Mouse (Mus musculus) midbrain, embryonic 10.5 days (tissue): ENCODE data around the gene Ifnar2. TPM values are rescaled to one million over a fixed set of nuclear protein-coding genes. Genes with fewer than 3 reads are reported as not detected.

Source experiments
- DNase-seq: peaks from one replicate; pipeline ENCODE4 v3.0.0-alpha.2; 2017; ENCODE audit warnings: low spot score
- H3K27ac ChIP-seq: fragments of 300-500 bp; sonication (generic); replicated peaks from 2 replicates; pipeline ENCODE4 v1.5.1; 2016; ENCODE audit warnings: mild to moderate bottlenecking
- H3K27me3 ChIP-seq: fragments of 300-500 bp; sonication (generic); 2 replicates; pipeline ENCODE4 v1.6.1; 2016; ENCODE audit warnings: low read depth, mild to moderate bottlenecking; ENCODE audit not compliant: poor library complexity, severe bottlenecking
- H3K36me3 ChIP-seq: fragments of 300-500 bp; sonication (generic); 2 replicates; pipeline ENCODE4 v1.6.1; 2016; ENCODE audit warnings: mild to moderate bottlenecking, moderate library complexity
- H3K4me1 ChIP-seq: fragments of 300-500 bp; sonication (generic); 2 replicates; pipeline ENCODE4 v1.6.1; 2016
- H3K4me3 ChIP-seq: fragments of 300-500 bp; sonication (generic); 2 replicates; pipeline ENCODE4 v1.5.1; 2016; ENCODE audit warnings: mild to moderate bottlenecking, moderate library complexity
- H3K9me3 ChIP-seq: fragments of 300-500 bp; sonication (generic); replicated peaks from 2 replicates; pipeline ENCODE4 v1.6.1; 2016; ENCODE audit warnings: mild to moderate bottlenecking
- WGBS: fragments of 180-500 bp; shearing (Covaris S2); methylation state at CpG from one replicate; pipeline ENCODE4 v1.1.7; 2016; 5-methylcytosine and 5-hydroxymethylcytosine counted together
- polyA plus RNA-seq: library from polyadenylated mRNA; unstranded; fragments of >200 nt; fragmentation: Nextera tagmentation; extraction: Ambion mirVana; gene quantifications from 2 replicates; pipeline ENCODE4 v1.2.1, GENCODE M21; 2016

Ifnar2 gene
- polyA plus RNA-seq, 1 experiment from 2014 or later: 27.9 TPM

DNA sequence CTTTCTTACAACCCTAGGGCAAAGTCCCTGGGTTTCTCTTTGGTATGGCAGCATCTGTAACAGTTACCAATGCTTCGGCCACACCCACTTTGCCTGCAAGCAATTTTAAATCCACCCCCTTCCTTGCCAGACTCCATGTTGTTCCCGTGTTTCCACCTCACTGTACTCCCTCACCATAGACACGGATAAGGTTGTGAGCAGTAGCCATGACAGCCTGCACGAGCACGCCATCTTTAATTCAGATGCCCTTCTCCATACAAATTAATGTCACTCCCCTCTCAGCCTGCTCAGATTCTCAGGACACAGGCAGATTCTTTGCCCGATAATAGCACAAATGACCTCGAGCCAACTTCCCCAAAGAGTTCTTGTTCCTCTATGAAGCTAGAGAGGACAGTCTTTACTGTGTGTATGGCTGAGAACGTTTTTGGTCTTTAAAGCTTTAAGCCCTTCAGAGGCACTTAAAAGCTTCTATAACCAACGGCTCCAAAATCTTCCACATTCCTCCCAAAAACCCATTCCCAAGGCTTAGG lies 9.7 kb downstream of the Ifnar2 start:
- Histone ChIP-seq H3K27ac (no peak overlapping the region), H3K27me3 (no peaks in the 10 kb centered on the region), H3K9me3 (no peaks in the 10 kb centered on the region), H3K4me3 (no peak overlapping the region), H3K36me3 (peaks cover 23% of the 10 kb centered on the region), H3K4me1 (peaks cover 12% of the 10 kb centered on the region)
- DNase-seq: no peak
- 91% methylated on average over 9 of the region's 9 CpGs for WGBS

DNA sequence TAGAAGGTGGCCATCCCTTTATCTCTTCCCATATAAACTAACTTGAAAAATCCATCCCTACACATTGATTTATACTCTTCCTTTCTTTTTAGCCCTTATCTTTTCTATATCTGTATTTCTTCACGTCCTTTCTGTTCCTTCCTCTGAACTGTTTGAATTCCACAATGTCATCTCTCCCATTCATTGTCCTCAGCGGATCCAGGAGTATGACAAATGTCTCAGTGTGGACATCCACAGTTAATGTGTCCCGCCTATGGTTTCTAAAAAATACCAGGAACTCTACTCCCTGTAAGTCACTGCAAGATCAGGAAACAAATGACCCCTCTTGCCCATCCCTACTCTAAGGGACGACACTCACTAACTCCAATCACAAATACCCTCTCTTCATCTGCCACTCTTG lies 11.6 kb downstream of the Ifnar2 start:
- Histone ChIP-seq H3K9me3 (no peaks in the 10 kb centered on the region), H3K36me3 (peaks cover 40% of the 10 kb centered on the region), H3K4me1 (peaks cover 4% of the 10 kb centered on the region), H3K27ac (no peak overlapping the region), H3K4me3 (no peak overlapping the region), H3K27me3 (no peaks in the 10 kb centered on the region)
- DNase-seq: no peak
- 92% methylated on average over 4 of the region's 4 CpGs for WGBS

GRCm38 (mm10) chr16:91385621-91386020 lies 13.0 kb downstream of the Ifnar2 start:
- no peak for DNase-seq
- Histone ChIP-seq H3K4me1 (peaks cover 2% of the 10 kb centered on the region; the same call in 1 of the 2 replicates), H3K27ac (no peak overlapping the region), H3K4me3 (no peak overlapping the region), H3K36me3 (peaks cover 50% of the 10 kb centered on the region), H3K27me3 (no peaks in the 10 kb centered on the region), H3K9me3 (no peaks in the 10 kb centered on the region; the same call in 1 of the 2 replicates)
- 67% methylated on average over 10 of the region's 10 CpGs for WGBS

GRCm38 (mm10) chr16:91386419-91387120 lies 14.0 kb downstream of the Ifnar2 start:
- Histone ChIP-seq H3K4me1 (peaks cover 2% of the 10 kb centered on the region; the same call in 1 of the 2 replicates), H3K27ac (no peak overlapping the region), H3K4me3 (no peak overlapping the region), H3K27me3 (no peaks in the 10 kb centered on the region), H3K9me3 (no peaks in the 10 kb centered on the region; the same call in 1 of the 2 replicates), H3K36me3 (peaks cover 50% of the 10 kb centered on the region)
- WGBS: 93% methylated on average over 10 of the region's 10 CpGs
- no peak for DNase-seq

DNA sequence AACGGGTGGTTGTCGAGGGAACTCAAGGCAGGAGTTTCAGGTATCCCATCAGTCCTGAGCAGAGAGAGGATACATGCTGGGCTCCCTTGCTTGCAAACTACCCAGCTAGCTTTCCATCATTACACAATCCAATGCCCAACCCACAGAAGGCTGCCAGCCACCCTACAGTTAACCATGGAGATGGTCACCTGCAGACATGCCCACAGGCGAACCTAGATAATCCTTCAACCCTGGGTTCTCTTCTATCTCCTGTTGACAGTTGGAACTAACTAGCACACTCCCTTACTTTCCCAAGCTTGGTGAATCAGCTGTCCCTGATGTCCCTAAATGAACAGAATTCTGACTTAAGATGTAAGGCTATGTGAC lies 14.5 kb downstream of the Ifnar2 start:
- 92% methylated on average over 3 of the region's 3 CpGs for WGBS
- H3K36me3 ChIP-seq: peaks cover 55% of the 10 kb centered on the region
- peaks cover 2% of the 10 kb centered on the region; the same call in 1 of the 2 replicates for H3K4me1 ChIP-seq

GRCm38 (mm10) chr16:91390100-91390499 lies 17.5 kb downstream of the Ifnar2 start:
- peaks cover under 1% of the 10 kb centered on the region; the same call in 1 of the 2 replicates for H3K4me1 ChIP-seq
- H3K27ac ChIP-seq: no peak overlapping the region
- H3K4me3 ChIP-seq: no peak overlapping the region
- peaks cover 67% of the 10 kb centered on the region for H3K36me3 ChIP-seq
- no peaks in the 10 kb centered on the region; the same call in 1 of the 2 replicates for H3K9me3 ChIP-seq
- H3K27me3 ChIP-seq: no peaks in the 10 kb centered on the region
- WGBS: 85% methylated on average over 4 of the region's 4 CpGs
- DNase-seq: no peak

More for the DNA sequence above, 14.5 kb downstream of the Ifnar2 start:
- Histone ChIP-seq H3K27me3 (no peaks in the 10 kb centered on the region), H3K4me3 (no peak overlapping the region), H3K27ac (no peak overlapping the region), H3K9me3 (no peaks in the 10 kb centered on the region; the same call in 1 of the 2 replicates)
- DNase-seq: no peak

- peaks cover 78% of the 10 kb centered on the region for H3K36me3 ChIP-seq
- H3K27me3 ChIP-seq: no peaks in the 10 kb centered on the region
- peaks cover 5% of the 10 kb centered on the region; the same call in 1 of the 2 replicates for H3K4me1 ChIP-seq
- 88% methylated on average over 5 of the region's 5 CpGs for WGBS
- no peak within 1 kb of the TSS for H3K27ac ChIP-seq
- H3K4me3 ChIP-seq: no peak within 1 kb of the TSS
- H3K9me3 ChIP-seq: no peaks in the 10 kb centered on the region; the same call in 1 of the 2 replicates
- DNase-seq: no peak
Measured at GRCm38 (mm10) chr16:91391421-91391820, 18.8 kb downstream of the Ifnar2 start, which contains the start of gene Gm21970. Gene Gm21970 (plus strand): TSS chr16:91391721.

GRCm38 (mm10) chr16:91394826-91395410 lies 22.3 kb downstream of the Ifnar2 start:
- Histone ChIP-seq H3K9me3 (no peaks in the 10 kb centered on the region), H3K4me3 (no peak overlapping the region), H3K27ac (no peak overlapping the region), H3K27me3 (no peaks in the 10 kb centered on the region), H3K4me1 (peaks cover 8% of the 10 kb centered on the region; the same call in 1 of the 2 replicates), H3K36me3 (peaks cover 46% of the 10 kb centered on the region)
- DNase-seq: no peak
- WGBS: 83% methylated on average over 4 of the region's 4 CpGs

GRCm38 (mm10) chr16:91395633-91396392 lies 23.2 kb downstream of the Ifnar2 start:
- Histone ChIP-seq H3K4me1 (peaks cover 8% of the 10 kb centered on the region; the same call in 1 of the 2 replicates), H3K27me3 (no peaks in the 10 kb centered on the region), H3K9me3 (no peaks in the 10 kb centered on the region), H3K4me3 (no peak overlapping the region), H3K27ac (no peak overlapping the region), H3K36me3 (peaks cover 43% of the 10 kb centered on the region)
- 43% methylated on average over 8 of the region's 8 CpGs for WGBS
- DNase-seq: no peak

DNA sequence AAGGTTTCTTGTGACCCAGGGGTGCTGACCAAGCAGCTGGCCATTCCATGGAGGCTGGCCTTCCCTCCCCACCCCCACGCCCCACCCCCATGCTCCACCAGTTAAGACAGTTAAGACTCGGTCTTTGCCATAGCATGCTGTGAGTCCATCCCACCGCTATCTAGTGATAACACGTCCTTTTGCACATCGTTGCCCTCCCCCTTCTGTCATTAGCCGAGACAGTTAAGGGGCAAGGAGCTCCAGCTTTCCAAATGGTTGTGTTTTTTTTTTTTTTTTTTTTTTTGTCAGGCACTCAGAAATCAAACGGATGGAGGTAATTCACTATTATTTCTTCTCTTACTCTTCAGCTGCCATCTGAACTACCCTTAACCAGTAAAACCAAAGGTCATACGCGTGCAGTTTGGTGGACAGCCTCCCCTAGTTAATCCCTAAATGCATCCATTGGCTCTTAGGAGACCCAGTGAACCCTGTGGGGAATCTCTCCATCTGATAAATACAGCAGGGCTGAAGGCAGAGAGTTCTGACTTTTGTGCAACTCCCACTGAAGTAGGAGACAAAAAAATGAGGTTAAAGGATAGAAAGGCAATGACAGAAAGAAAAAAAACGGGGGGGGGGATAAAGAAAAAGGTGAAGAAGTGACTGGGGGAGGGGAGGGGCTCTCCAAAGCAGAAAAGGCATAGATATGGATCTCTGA lies 24.4 kb downstream of the Ifnar2 start:
- Histone ChIP-seq H3K4me1 (peaks cover 8% of the 10 kb centered on the region; the same call in 1 of the 2 replicates), H3K36me3 (peaks cover 39% of the 10 kb centered on the region), H3K27ac (no peak overlapping the region), H3K27me3 (no peaks in the 10 kb centered on the region), H3K4me3 (no peak overlapping the region), H3K9me3 (no peaks in the 10 kb centered on the region)
- no peak for DNase-seq
- 64% methylated on average over 10 of the region's 10 CpGs for WGBS

DNA sequence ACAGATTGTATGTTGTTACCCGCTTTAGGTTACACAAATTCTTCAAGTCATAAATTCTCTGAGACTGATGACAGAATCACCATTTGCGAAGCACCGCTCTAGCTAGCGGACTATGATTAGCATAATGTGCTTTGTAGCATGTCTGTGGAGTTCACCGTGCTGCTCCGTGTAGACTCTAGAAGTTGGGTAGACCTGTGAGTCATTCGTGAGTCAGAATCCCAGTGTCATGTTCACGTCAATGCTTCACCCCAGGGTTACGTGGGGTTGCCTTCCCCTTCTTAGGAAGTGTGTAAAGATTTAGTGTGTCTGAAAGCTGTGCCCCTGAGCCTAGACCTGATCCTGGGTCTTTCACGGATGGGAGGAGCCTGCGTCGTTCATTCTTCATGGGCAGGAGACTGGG lies 25.4 kb downstream of the Ifnar2 start:
- no peak overlapping the region for H3K4me3 ChIP-seq
- peaks cover 8% of the 10 kb centered on the region; the same call in 1 of the 2 replicates for H3K4me1 ChIP-seq
- no peaks in the 10 kb centered on the region for H3K27me3 ChIP-seq
- WGBS: 93% methylated on average over 12 of the region's 12 CpGs
- H3K27ac ChIP-seq: no peak overlapping the region
- no peak for DNase-seq
- peaks cover 31% of the 10 kb centered on the region for H3K36me3 ChIP-seq
- no peaks in the 10 kb centered on the region for H3K9me3 ChIP-seq

GRCm38 (mm10) chr16:91398944-91399343 lies 26.4 kb downstream of the Ifnar2 start:
- no peak for DNase-seq
- no peaks in the 10 kb centered on the region for H3K9me3 ChIP-seq
- WGBS: 93% methylated on average over 7 of the region's 7 CpGs

More at GRCm38 (mm10) chr16:91398944-91399343, 26.4 kb downstream of the Ifnar2 start:
- no peak overlapping the region for H3K27ac ChIP-seq
- peaks cover 8% of the 10 kb centered on the region; the same call in 1 of the 2 replicates for H3K4me1 ChIP-seq
- no peaks in the 10 kb centered on the region for H3K27me3 ChIP-seq
- H3K4me3 ChIP-seq: no peak overlapping the region
- H3K36me3 ChIP-seq: peaks cover 32% of the 10 kb centered on the region
